Mouse (Mus musculus) heart, postnatal 14 days (tissue): Measurements from ENCODE around the gene Mpped1. TPM values are rescaled to one million over a fixed set of nuclear protein-coding genes. Genes with fewer than 3 reads are reported as not detected.

Experiments used
- DNase-seq, 2 experiments: peaks; one replicate each; pipeline ENCODE4 v3.0.0; 2021 to 2022
- intact Hi-C: fragments of 180-260 bp; cut with DNase I; formaldehyde crosslinking; loops from one replicate; pipeline ENCODE4 v1.15.1; 2025
- total RNA-seq, 2 experiments: library from RNA; stranded (reverse); gene quantifications; 2 replicates each; pipeline ENCODE4 v1.2.3; 2021

The Mpped1 gene
- total RNA-seq, 2 experiments from 2014 or later: not detected

- no peak for DNase-seq
- intact Hi-C loops: no loop called here
Observed at GRCm38 (mm10) chr15:83784772-83785171, 5.5 kb downstream of the Mpped1 start.

- no peak for DNase-seq
- intact Hi-C loops: no loop called here
Observed at GRCm38 (mm10) chr15:83789046-83789445, 9.8 kb downstream of the Mpped1 start.

DNA sequence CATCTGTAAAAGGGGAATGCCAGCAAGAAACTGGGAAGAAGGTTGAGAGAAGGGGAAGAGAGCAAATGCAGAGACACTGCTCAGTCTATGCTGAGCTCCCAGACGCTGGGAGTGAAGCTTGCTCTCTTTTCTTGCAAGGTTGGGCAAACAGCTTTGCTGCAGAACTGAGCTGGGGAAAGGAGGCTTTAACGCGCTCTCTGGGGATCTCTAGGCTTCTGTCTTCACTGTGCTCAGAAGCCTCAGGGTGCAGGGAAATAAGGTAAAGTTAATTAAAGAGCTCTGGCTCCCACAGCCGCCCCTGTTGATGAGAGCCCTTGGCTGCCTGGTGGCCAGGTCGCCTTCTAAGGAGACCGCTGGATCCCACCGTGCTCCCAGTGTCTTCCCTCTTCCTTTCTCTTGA is 17.7 kb downstream of the Mpped1 start:
- intact Hi-C loops: no loop called here
- DNase-seq: no peak

- no peak for DNase-seq
- intact Hi-C loops: no loop called here
Observed at GRCm38 (mm10) chr15:83798964-83799363, 19.7 kb downstream of the Mpped1 start.

DNA sequence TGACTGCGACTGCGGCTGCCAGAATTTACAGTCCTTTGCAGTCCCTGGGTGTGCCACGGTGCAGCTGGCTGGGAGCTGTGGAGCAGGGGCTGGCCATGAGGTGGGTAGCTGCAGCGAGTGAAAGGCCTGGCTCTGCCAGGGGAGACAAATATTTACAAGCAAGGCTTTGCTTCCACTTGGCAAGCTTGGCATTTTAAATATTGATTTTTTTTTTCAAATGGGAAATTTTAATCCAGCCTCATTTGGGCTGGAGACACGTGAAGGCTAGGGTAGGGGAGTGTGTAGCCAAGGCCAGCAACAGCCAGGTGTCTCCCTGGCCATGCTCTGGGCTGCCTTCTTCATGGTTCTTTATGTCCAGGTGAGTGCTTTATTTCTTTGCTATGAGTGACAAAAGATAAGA is 21.7 kb downstream of the Mpped1 start:
- intact Hi-C loops: no loop called here
- no peak for DNase-seq

DNA sequence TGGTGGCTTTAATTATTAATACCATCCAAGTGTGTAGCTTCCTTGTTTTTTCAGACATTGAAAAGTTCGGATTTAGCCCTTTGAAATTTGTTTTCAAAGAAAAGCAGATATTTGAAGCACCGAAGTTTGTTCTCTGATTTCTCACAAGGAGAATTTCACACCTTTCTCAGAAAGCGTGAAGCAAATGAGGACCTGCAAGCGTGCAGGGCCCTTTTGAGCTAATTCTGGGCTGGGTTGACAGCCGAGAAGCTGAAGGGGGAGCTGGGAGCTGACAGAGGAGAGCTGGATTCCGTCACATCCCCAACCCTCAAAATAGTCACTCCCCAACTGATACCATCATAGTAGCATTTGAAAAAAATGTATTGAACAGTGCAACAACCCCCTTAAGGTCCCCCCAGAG is 34.8 kb downstream of the Mpped1 start:
- intact Hi-C loops: no loop called here
- no peak for DNase-seq

DNA sequence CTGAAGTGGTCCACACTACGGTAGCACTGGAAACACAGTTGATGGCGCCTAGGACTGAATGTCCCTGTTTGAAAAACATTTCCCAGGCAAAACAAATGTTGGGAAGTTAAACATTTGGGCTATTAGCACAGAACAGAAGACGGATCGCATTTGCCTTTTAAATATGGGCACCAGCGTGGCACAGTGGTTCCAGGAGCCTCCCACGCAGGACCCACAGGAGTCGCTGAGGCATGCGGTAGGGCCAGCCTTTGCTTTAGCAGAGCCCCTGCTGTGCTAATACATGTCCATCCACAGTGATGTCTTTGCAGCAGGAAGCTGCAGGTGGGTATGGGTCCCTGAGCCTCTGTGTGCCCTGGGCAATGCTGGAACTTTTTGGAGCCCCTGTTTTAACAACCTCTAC is 48.7 kb downstream of the Mpped1 start:
- no peak for DNase-seq
- intact Hi-C loops: no loop called here

DNA sequence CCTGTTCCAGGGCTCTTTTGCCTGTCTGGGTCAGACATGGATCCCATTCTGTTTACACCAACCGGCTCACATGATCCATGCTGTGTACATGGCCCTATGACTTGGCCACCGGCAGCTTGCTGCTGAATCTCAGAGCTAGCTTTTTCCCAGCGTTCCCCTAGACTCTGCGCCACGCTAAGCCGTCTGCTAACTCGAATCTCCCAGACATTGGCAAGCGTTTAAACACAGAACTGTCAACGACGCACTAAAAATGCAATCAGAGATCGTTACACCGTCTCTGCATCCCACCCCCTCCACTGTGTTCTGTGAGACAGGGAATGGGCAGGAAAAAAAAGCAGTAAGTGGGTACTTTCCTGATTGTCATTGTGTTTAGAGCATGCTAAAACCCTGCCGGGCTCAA is 50.0 kb downstream of the Mpped1 start:
- DNase-seq: no peak
- intact Hi-C loops: no loop called here

DNA sequence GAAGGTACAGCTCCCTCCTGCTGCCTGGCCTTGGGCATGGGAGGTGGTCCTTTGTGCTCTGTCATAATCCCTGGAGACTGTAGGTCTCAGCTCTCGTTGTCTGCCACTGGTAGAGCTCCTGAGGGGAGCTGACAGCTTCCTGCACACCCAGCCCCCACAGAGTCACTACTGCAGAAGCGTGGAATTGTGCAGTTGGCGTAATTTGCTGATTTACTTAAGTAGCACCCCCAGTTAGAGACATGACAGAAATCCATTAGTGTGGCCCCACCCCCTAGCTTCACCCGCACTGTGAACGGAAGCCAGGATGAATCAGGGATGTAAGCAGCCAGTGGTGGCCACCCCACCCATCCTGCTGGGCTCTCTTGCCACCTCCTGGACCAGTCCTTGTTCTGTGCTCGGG is 53.0 kb downstream of the Mpped1 start:
- DNase-seq: no peak
- intact Hi-C loops: no loop called here

GRCm38 (mm10) chr15:83840950-83841719 is 61.9 kb downstream of the Mpped1 start:
- intact Hi-C loops: no loop called here
- no peak for DNase-seq

- DNase-seq: no peak
- intact Hi-C loops: no loop called here
Observed at GRCm38 (mm10) chr15:83842419-83842818, 63.2 kb downstream of the Mpped1 start.

- no peak for DNase-seq
- intact Hi-C loops: no loop called here
Observed at GRCm38 (mm10) chr15:83842915-83843789, 63.9 kb downstream of the Mpped1 start.

DNA sequence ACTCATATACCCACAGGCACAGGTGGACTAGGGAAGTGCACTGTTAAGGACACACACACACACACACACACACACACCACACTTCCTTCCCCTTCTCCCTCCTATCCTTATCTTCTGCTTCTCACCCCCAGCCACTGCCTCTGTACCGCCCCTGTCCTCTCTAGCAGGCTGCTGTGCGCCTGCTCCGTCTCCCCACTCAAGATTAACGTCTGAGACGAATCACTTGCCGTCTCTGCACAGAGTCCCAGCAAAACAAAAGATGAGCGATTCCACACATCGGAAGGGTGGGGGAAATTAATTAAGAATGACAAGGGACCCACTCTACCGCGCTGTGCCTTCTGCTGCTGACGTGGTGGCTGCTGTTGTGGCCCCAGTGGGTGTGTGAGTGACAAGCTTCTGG is 66.5 kb downstream of the Mpped1 start:
- intact Hi-C loops: no loop called here
- DNase-seq: no peak

DNA sequence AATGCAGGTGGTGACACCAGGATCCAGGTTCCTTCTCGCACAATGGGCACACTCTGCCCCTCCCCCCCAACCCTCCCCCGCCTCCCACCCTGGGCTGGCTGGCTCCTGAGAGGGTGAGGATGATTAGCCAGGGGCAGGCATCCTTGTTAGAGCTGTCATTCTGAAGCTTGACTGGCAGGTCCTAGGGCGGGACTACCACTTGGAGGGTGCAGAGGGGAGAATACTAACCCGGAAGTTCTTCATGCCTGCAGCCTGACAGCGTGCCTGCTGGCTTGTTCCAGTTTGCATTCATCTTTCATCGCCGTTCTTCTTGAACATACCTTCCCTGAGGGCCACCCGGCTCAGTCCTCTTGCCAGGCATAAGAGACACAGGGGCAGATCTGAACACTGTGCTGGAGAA is 67.3 kb downstream of the Mpped1 start:
- intact Hi-C loops: no loop called here
- DNase-seq: no peak

- intact Hi-C loops: no loop called here
- DNase-seq: no peak
Observed at GRCm38 (mm10) chr15:83847512-83847911, 68.2 kb downstream of the Mpped1 start.

DNA sequence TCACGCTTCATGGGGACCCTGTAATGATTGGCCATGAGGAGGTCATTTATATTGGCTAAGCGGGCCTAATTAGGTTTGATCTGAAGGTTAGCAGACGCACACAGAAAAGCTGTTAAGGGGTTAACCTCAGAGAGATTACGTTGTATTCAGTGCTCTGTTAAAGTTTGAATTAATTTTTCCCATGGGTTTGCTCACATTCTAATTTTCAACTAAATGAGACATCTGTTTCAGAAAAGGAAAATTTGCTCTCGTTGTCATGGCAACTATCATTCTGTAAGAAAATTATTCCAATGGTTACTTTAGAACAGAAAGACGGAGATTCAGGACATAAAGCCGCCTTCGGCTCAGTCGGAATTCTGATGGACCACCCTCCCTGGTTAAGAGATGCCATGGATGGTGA is 68.9 kb downstream of the Mpped1 start:
- DNase-seq: no peak
- intact Hi-C loops: no loop called here

- DNase-seq: no peak
- intact Hi-C loops: no loop called here
Observed at GRCm38 (mm10) chr15:83853400-83853811, 74.1 kb downstream of the Mpped1 start.

DNA sequence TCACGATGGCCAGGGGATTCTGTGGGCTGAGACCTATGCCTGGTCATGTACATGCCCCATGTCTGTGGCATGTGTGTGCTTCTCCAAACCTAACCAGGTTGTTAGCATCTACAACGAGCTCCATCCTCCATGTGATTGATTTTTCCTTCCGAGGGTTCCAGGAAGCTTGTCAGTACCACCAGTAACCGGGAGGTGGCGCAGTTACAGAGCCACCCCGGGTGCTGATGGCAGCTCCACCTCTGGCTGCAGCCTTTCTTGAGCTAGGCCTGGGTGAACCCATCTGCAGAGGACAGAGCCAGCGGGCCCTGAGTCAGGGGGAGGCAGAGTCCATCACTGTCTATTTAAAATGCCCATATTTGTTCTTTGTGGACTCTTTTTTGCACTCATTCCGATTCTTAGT is 77.9 kb downstream of the Mpped1 start:
- intact Hi-C loops: loop anchor here (1.0 to 5.0 kb wide), 2 partner anchors 197 to 775 kb away; no protein-coding TSS in a partner anchor

GRCm38 (mm10) chr15:83865626-83866025 is 86.4 kb downstream of the Mpped1 start:
- DNase-seq: no peak
- intact Hi-C loops: no loop called here

More for the DNA sequence above, 77.9 kb downstream of the Mpped1 start:
- peak; percentile 68 to 77 for DNase-seq

GRCm38 (mm10) chr15:83870936-83871335 is 91.7 kb downstream of the Mpped1 start:
- DNase-seq: no peak
- intact Hi-C loops: no loop called here

GRCm38 (mm10) chr15:83877155-83877866 is 98.0 kb downstream of the Mpped1 start:
- no peak for DNase-seq
- intact Hi-C loops: no loop called here
